Mouse (Mus musculus) neural tube, embryonic 12.5 days (tissue): ENCODE measurements at regions not wholly inside any gene's neighbourhood (a gene's known extent, or its start where the extent isn't known, plus 50 kb on each side); places are given as distances from the start of the nearest gene placed in this dataset.
A peak's percentile ranks its signal among the peaks of the same experiment; 100 is the strongest.

ENCODE experiments used
- ATAC-seq: fragments of 200-750 bp; cut with Nextera tagmentation; 2 replicates; pipeline ENCODE4 v1.8.0; 2017; ENCODE audit warnings: low read depth, mild to moderate bottlenecking, moderate TSS enrichment, moderate library complexity; ENCODE audit not compliant: low FRiP score
- H3K27ac ChIP-seq: fragments of 300-500 bp; sonication (generic); 2 replicates; pipeline ENCODE4 v1.5.1; 2016
- H3K27me3 ChIP-seq: fragments of 300-500 bp; sonication (generic); replicated peaks from 2 replicates; pipeline ENCODE4 v1.6.1; 2016; ENCODE audit warnings: mild to moderate bottlenecking
- H3K36me3 ChIP-seq: fragments of 300-500 bp; sonication (generic); 2 replicates; pipeline ENCODE4 v1.6.1; 2016; ENCODE audit warnings: mild to moderate bottlenecking
- H3K4me1 ChIP-seq: fragments of 300-500 bp; sonication (generic); 2 replicates; pipeline ENCODE4 v1.6.1; 2016
- H3K4me2 ChIP-seq: fragments of 300-500 bp; sonication (generic); replicated peaks from 2 replicates; pipeline ENCODE4 v1.6.1; 2016; ENCODE audit warnings: mild to moderate bottlenecking
- H3K4me3 ChIP-seq: fragments of 300-500 bp; sonication (generic); 2 replicates; pipeline ENCODE4 v1.5.1; 2016
- H3K9ac ChIP-seq: fragments of 300-500 bp; sonication (generic); 2 replicates; pipeline ENCODE4 v1.6.1; 2016; ENCODE audit warnings: mild to moderate bottlenecking
- H3K9me3 ChIP-seq: fragments of 300-500 bp; sonication (generic); 2 replicates; pipeline ENCODE4 v1.6.1; 2016; ENCODE audit warnings: mild to moderate bottlenecking
- WGBS: fragments of 180-500 bp; shearing (Covaris S2); methylation state at CpG from one replicate; pipeline ENCODE4 v1.1.7; 2016; 5-methylcytosine and 5-hydroxymethylcytosine counted together

GRCm38 (mm10) chr14:54185265-54185830 is 68.6 kb downstream of the Dad1 start:
- WGBS = 35% methylated on average over 6 of the region's 6 CpGs
- no peak overlapping the region for H3K9ac ChIP-seq
- peaks cover 8% of the 10 kb centered on the region; the same call in 1 of the 2 replicates for H3K4me1 ChIP-seq
- H3K36me3 ChIP-seq = no peaks in the 10 kb centered on the region
- no peak overlapping the region for H3K4me2 ChIP-seq
- no peak overlapping the region for H3K27ac ChIP-seq
- H3K4me3 ChIP-seq = no peak overlapping the region
- no peaks in the 10 kb centered on the region for H3K27me3 ChIP-seq
- no peaks in the 10 kb centered on the region for H3K9me3 ChIP-seq
- ATAC-seq = no peak

DNA sequence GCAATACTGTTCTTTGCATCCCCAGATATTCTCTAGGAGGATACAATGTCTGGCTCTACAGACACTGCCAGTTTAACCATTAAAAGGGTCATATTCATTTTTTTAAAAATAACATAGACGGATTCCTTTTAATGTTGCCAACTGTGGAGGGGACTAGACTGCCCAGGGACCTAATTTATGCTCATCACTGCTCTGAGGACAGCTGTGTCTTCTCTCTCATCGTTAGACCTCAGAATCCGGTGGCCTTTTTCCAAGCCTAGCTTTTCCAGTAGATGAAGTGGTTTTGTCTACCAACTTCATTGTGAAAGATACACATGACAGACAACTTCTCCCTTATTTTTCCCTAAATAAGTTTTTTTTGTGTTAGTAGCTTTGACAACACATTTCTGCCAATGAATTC is 70.0 kb downstream of the Dad1 start:
- Histone ChIP-seq H3K4me2 (no peak overlapping the region), H3K36me3 (no peaks in the 10 kb centered on the region), H3K9ac (no peak overlapping the region), H3K27me3 (no peaks in the 10 kb centered on the region), H3K9me3 (no peaks in the 10 kb centered on the region), H3K27ac (no peak overlapping the region), H3K4me1 (peaks cover 3% of the 10 kb centered on the region; the same call in 1 of the 2 replicates), H3K4me3 (no peak overlapping the region)
- no peak for ATAC-seq
- 79% methylated on average over 3 of the region's 3 CpGs for WGBS

GRCm38 (mm10) chr14:54182838-54183237 is 71.1 kb downstream of the Dad1 start:
- Histone ChIP-seq H3K4me3 (no peak overlapping the region), H3K27ac (no peak overlapping the region), H3K27me3 (no peaks in the 10 kb centered on the region), H3K9me3 (no peaks in the 10 kb centered on the region), H3K9ac (no peak overlapping the region), H3K4me2 (no peak overlapping the region), H3K36me3 (no peaks in the 10 kb centered on the region), H3K4me1 (peaks cover 3% of the 10 kb centered on the region; the same call in 1 of the 2 replicates)
- 62% methylated on average over 10 of the region's 10 CpGs for WGBS
- peak; percentile 29; the same call in 1 of the 2 replicates for ATAC-seq

DNA sequence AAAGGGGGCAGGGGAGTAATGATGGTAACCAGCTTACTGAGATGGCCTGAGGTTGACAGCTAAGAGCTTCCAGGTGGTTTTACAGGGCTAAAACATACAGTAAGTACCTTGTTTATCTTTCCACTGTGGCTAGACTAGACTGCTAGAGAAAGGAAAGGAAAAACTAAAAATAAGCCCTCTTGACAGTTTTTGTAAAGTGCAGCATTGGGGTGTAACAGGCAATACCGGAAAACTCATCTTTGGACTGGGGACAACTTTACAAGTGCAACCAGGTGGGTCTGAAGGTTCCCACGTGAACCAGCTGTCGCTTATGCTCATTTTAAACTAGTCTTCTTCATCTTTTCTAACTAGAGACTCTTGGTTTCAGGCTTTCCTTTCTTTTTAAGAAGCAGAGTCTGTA is 72.6 kb downstream of the Dad1 start:
- H3K9ac ChIP-seq = no peak overlapping the region
- no peak overlapping the region for H3K27ac ChIP-seq
- no peak overlapping the region for H3K4me3 ChIP-seq
- peaks cover 8% of the 10 kb centered on the region; the same call in 1 of the 2 replicates for H3K4me1 ChIP-seq
- 90% methylated on average over 3 of the region's 3 CpGs for WGBS
- no peaks in the 10 kb centered on the region for H3K36me3 ChIP-seq
- no peaks in the 10 kb centered on the region for H3K9me3 ChIP-seq
- no peak for ATAC-seq
- H3K4me2 ChIP-seq = no peak overlapping the region
- no peaks in the 10 kb centered on the region for H3K27me3 ChIP-seq

GRCm38 (mm10) chr14:54180754-54181153 is 73.2 kb downstream of the Dad1 start:
- H3K27me3 ChIP-seq = no peaks in the 10 kb centered on the region
- peaks cover 8% of the 10 kb centered on the region; the same call in 1 of the 2 replicates for H3K4me1 ChIP-seq
- no peak overlapping the region for H3K27ac ChIP-seq
- ATAC-seq = no peak
- no peaks in the 10 kb centered on the region for H3K36me3 ChIP-seq
- H3K4me2 ChIP-seq = no peak overlapping the region
- H3K9ac ChIP-seq = no peak overlapping the region
- no peaks in the 10 kb centered on the region for H3K9me3 ChIP-seq
- no peak overlapping the region for H3K4me3 ChIP-seq
- 94% methylated on average over 3 of the region's 3 CpGs for whole genome bisulfite sequencing

DNA sequence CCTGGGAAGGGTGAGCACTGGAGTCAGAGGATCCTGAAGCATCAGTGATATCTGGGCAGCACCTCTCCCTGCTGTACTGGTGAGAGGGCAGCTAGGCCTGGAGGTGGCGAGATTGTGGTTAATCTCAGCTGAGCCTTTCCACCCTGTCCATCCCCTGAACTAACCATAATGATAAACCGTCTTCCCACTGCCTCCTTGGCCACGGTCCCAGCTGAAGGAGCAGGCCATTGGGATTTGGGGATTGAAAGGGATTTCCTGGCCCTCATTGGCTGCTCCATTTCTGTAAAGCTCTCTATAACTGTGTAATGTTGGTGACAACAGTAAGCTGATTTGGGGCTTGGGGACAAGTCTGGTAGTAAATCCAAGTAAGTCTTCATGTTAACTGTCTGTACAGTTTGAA is 73.6 kb downstream of the Dad1 start:
- Histone ChIP-seq H3K9me3 (no peaks in the 10 kb centered on the region), H3K27me3 (no peaks in the 10 kb centered on the region), H3K4me1 (peaks cover 6% of the 10 kb centered on the region; the same call in 1 of the 2 replicates), H3K4me3 (no peak overlapping the region), H3K36me3 (no peaks in the 10 kb centered on the region), H3K4me2 (no peak overlapping the region), H3K27ac (no peak overlapping the region), H3K9ac (no peak overlapping the region)
- 76% methylated on average over 3 of the region's 3 CpGs for WGBS
- ATAC-seq = no peak

- Histone ChIP-seq H3K9me3 (no peaks in the 10 kb centered on the region), H3K4me3 (no peak overlapping the region), H3K27ac (no peak overlapping the region), H3K36me3 (no peaks in the 10 kb centered on the region), H3K4me1 (peaks cover 4% of the 10 kb centered on the region; the same call in 1 of the 2 replicates), H3K4me2 (no peak overlapping the region), H3K27me3 (no peaks in the 10 kb centered on the region), H3K9ac (no peak overlapping the region)
- 90% methylated on average over 3 of the region's 3 CpGs for WGBS
- ATAC-seq = no peak
These were observed 75.0 kb downstream of the Dad1 start for GRCm38 (mm10) chr14:54178856-54179255.

DNA sequence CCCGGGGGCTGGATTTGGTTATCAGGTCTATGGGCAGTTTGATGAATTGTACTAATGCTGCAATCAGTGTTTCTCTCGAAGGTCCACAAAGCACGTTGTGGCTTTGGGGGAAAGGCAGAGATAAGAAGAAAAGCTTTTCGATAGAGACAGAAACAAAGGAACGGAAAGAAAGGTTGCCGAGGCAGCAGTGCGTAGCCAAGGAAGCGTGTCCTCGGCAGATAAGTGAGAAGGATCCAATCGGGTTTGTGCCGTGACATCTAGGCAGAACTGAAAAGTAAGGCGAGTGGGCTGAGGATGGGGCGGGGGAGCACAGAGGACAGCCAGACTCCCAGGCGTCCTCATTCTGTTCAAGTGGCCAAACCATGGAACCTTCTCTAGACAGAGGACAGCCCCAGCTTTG is 77.4 kb downstream of the Dad1 start:
- Histone ChIP-seq H3K4me2 (no peak overlapping the region), H3K27ac (no peak overlapping the region), H3K9ac (no peak overlapping the region), H3K36me3 (no peaks in the 10 kb centered on the region), H3K4me3 (no peak overlapping the region), H3K9me3 (no peaks in the 10 kb centered on the region), H3K4me1 (peaks cover 4% of the 10 kb centered on the region; the same call in 1 of the 2 replicates), H3K27me3 (no peaks in the 10 kb centered on the region)
- peak; percentile 25; the same call in 1 of the 2 replicates for ATAC-seq
- 55% methylated on average over 14 of the region's 14 CpGs for WGBS

- H3K4me3 ChIP-seq = no peak overlapping the region
- no peak for ATAC-seq
- H3K9me3 ChIP-seq = no peaks in the 10 kb centered on the region
- no peak overlapping the region for H3K27ac ChIP-seq
- peaks cover 4% of the 10 kb centered on the region; the same call in 1 of the 2 replicates for H3K4me1 ChIP-seq
- H3K36me3 ChIP-seq = no peaks in the 10 kb centered on the region
- no peak overlapping the region for H3K9ac ChIP-seq
- H3K27me3 ChIP-seq = no peaks in the 10 kb centered on the region
- H3K4me2 ChIP-seq = no peak overlapping the region
- 79% methylated on average over 5 of the region's 5 CpGs for WGBS
These were observed 78.4 kb downstream of the Dad1 start for GRCm38 (mm10) chr14:54175476-54175875.

DNA sequence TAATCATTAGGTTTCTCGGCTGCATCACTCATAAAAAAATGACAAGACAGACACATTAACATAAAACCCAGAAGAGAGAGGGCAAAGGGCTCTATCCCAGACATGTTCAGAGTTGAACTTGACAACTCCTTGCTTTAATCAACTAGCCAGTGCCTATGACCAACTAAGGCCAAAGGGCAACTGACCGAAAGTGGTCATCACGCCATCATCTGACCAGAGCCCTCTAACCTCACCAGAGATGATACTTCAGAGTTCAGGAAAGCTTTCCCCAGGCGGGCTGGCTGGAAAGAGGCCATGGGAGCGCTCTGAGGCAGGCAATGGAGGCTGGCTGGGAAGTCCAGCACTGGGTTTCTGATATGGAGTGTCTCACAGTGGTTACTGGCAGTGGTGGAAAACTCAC is 80.6 kb downstream of the Dad1 start:
- WGBS = 89% methylated on average over 5 of the region's 5 CpGs

DNA sequence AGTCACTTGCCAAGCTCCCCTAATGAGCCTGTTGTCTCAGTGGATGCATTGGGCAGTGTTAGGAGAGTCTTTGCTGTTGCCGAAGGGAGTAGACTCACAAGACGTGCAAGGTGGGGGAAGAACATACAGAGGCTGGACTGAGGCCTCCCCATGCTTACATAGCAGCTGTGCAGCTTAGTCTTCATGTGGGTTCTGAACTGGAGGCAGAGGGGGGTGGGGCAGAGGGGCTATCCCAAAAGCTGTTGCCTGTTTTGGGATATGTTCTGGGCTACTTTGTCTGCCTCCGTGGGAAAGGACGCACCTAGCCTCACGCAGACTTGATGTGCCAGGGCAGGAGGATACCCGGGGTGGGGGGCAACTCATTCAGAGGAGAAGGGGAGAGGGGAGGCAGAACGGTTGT is 84.7 kb downstream of the Dad1 start:
- no peak overlapping the region for H3K27ac ChIP-seq
- H3K4me3 ChIP-seq = no peak overlapping the region
- no peak for ATAC-seq
- H3K9me3 ChIP-seq = no peaks in the 10 kb centered on the region
- no peak overlapping the region for H3K4me2 ChIP-seq
- no peaks in the 10 kb centered on the region for H3K27me3 ChIP-seq
- H3K4me1 ChIP-seq = no peaks in the 10 kb centered on the region
- H3K9ac ChIP-seq = no peak overlapping the region
- H3K36me3 ChIP-seq = no peaks in the 10 kb centered on the region
- 86% methylated on average over 7 of the region's 7 CpGs for WGBS

More for the DNA sequence above, 80.6 kb downstream of the Dad1 start:
- Histone ChIP-seq H3K4me2 (no peak overlapping the region), H3K9me3 (no peaks in the 10 kb centered on the region), H3K4me1 (peaks cover 4% of the 10 kb centered on the region; the same call in 1 of the 2 replicates), H3K9ac (no peak overlapping the region), H3K36me3 (no peaks in the 10 kb centered on the region), H3K27ac (no peak overlapping the region), H3K4me3 (no peak overlapping the region), H3K27me3 (no peaks in the 10 kb centered on the region)
- no peak for ATAC-seq

- no peak for ATAC-seq
- Histone ChIP-seq H3K27me3 (no peaks in the 10 kb centered on the region), H3K4me3 (no peak overlapping the region), H3K36me3 (no peaks in the 10 kb centered on the region), H3K4me2 (no peak overlapping the region), H3K27ac (no peak overlapping the region), H3K9me3 (no peaks in the 10 kb centered on the region), H3K4me1 (no peaks in the 10 kb centered on the region), H3K9ac (no peak overlapping the region)
- 89% methylated on average over 4 of the region's 4 CpGs for WGBS
These were observed 85.4 kb downstream of the Dad1 start for GRCm38 (mm10) chr14:54168414-54168931.

- Histone ChIP-seq H3K9ac (no peak overlapping the region), H3K4me3 (no peak overlapping the region), H3K27me3 (no peaks in the 10 kb centered on the region), H3K9me3 (no peaks in the 10 kb centered on the region), H3K4me2 (no peak overlapping the region), H3K4me1 (no peaks in the 10 kb centered on the region), H3K36me3 (no peaks in the 10 kb centered on the region), H3K27ac (no peak overlapping the region)
- 76% methylated on average over 3 of the region's 3 CpGs for WGBS
- no peak for ATAC-seq
These were observed 87.8 kb downstream of the Dad1 start for GRCm38 (mm10) chr14:54166057-54166456.
